Mouse (Mus musculus): ENCODE data around the gene Ccn1.

Gene Ccn1

GRCm38 (mm10) chr3:145650298-145651011, 674 bp upstream of the Ccn1 start:
- DNase-seq (ENCODE audit: low spot score), result no peak

GRCm38 (mm10) chr3:145648991-145649851, 560 bp downstream of the Ccn1 start:
- DNase-seq (ENCODE audit: low spot score), result peak; percentile 46

GRCm38 (mm10) chr3:145648097-145648931, 1.5 kb downstream of the Ccn1 start:
- DNase-seq (ENCODE audit: low spot score), result no peak

GRCm38 (mm10) chr3:145647416-145647815, 2.4 kb downstream of the Ccn1 start:
- DNase-seq (ENCODE audit: low spot score), result no peak

- DNase-seq (ENCODE audit: low spot score), result no peak
Measured at GRCm38 (mm10) chr3:145646666-145647065, 3.1 kb downstream of the Ccn1 start.

- DNase-seq (ENCODE audit: low spot score), result no peak
Measured at GRCm38 (mm10) chr3:145646009-145646408, 3.8 kb downstream of the Ccn1 start.

GRCm38 (mm10) chr3:145645463-145645862, 4.3 kb downstream of the Ccn1 start:
- no peak for DNase-seq (ENCODE audit: low spot score)

GRCm38 (mm10) chr3:145642861-145643260, 6.9 kb downstream of the Ccn1 start:
- no peak for DNase-seq (ENCODE audit: low spot score)

GRCm38 (mm10) chr3:145641878-145642277, 7.9 kb downstream of the Ccn1 start:
- DNase-seq (ENCODE audit: low spot score), result no peak

GRCm38 (mm10) chr3:145641036-145641685, 8.6 kb downstream of the Ccn1 start:
- DNase-seq (ENCODE audit: low spot score), result no peak

GRCm38 (mm10) chr3:145640583-145640982, 9.2 kb downstream of the Ccn1 start:
- no peak for DNase-seq (ENCODE audit: low spot score)

- no peak for DNase-seq (ENCODE audit: low spot score)
Measured at GRCm38 (mm10) chr3:145640170-145640569, 9.6 kb downstream of the Ccn1 start.

GRCm38 (mm10) chr3:145634002-145634710, 15.6 kb downstream of the Ccn1 start:
- no peak for DNase-seq (ENCODE audit: low spot score)

- DNase-seq (ENCODE audit: low spot score), result no peak
Measured at GRCm38 (mm10) chr3:145632888-145633287, 16.9 kb downstream of the Ccn1 start.

GRCm38 (mm10) chr3:145628643-145629042, 21.1 kb downstream of the Ccn1 start:
- DNase-seq (ENCODE audit: low spot score), result no peak

GRCm38 (mm10) chr3:145627830-145628229, 22.0 kb downstream of the Ccn1 start:
- no peak for DNase-seq (ENCODE audit: low spot score)

GRCm38 (mm10) chr3:145626063-145626462, 23.7 kb downstream of the Ccn1 start:
- no peak for DNase-seq (ENCODE audit: low spot score)

- DNase-seq (ENCODE audit: low spot score), result no peak
Measured at GRCm38 (mm10) chr3:145625546-145625945, 24.2 kb downstream of the Ccn1 start.

- no peak for DNase-seq (ENCODE audit: low spot score)
Measured at GRCm38 (mm10) chr3:145624786-145625185, 25.0 kb downstream of the Ccn1 start.

- no peak for DNase-seq (ENCODE audit: low spot score)
Measured at GRCm38 (mm10) chr3:145623047-145623446, 26.7 kb downstream of the Ccn1 start.

GRCm38 (mm10) chr3:145621209-145621608, 28.6 kb downstream of the Ccn1 start:
- no peak for DNase-seq (ENCODE audit: low spot score)

Data from ovary, postnatal 10 days (tissue).